In the genomic region with DNA sequence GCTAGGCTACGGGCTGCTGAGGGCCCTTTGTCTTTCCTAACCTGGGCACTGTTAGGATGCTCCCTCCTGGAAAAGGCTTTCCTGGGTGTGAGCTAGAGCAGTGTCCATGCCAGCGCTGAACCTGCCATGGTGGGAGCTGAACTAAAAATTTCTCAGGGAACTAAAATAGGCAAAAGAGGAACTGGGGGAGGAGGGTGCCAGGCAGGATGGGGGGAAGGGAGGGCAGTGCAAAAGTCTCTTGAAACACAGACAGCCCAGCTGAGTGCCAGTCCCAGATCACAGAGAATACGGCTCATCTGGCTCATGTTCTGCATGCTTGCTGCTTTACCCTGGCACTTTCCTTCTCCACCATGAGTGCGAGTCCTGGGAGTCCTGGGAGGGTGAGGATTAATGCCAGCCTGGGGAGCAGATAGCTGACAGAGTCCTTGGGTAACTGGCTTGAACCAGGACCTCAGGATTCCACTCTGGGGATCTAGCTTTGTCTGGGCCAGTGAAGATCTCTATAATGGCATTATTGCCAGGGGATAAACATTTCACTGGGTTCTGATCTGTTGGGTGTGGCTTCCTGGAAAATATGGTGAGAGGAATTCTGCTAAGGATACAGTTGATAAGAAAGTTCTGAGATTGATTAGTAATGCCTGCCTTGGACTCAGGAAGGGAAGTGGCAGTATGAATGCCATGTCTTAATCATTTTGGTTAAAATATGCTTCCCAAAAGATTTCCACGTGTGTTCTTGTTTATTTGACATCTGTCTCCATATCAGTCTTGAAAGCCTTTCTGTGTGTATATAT, we compare ENCODE assay signal across 11 mouse cellular contexts. TPM values are rescaled to one million over a fixed set of nuclear protein-coding genes. Genes with fewer than 3 reads are reported as not detected.
A peak's percentile ranks its signal among the peaks of the same experiment; 100 is the strongest.
DNase-seq lines count a peak whose midpoint lies in the region; TF ChIP-seq lines count a peak whose summit lies in the region.
"Had no signal": no experiment of that assay in that cellular context is flagged by ENCODE, and none has a peak within 500 bp of the region (broad histone marks: within the 10 kb centered on the region; RNA-seq: fewer than 3 reads in every experiment).

No protein-coding gene starts in this region.

- no peak overlapping the region for H3K4me3 ChIP-seq in layer of hippocampus, adult 2 months

- DNase-seq in layer of hippocampus, adult 2 months (ENCODE audit: low spot score in 2 of 2) = no peak
- DNase-seq in layer of hippocampus, postnatal 10 days (ENCODE audit: low spot score in 2 of 2) = no peak
- peak; percentile 56 for DNase-seq in brain, adult 2 months (ENCODE audit: low read depth, low spot score)
- peak; percentile 49 to 53 for DNase-seq in lung, postnatal 4 days
- peak; percentile 77 for DNase-seq in thymus, postnatal 14 days
- DNase-seq in ovary, postnatal 14 days (ENCODE audit: low spot score) = no peak
- DNase-seq in cerebellum, adult 11-12 months = no peak
- DNase-seq in layer of hippocampus, adult 8-10 months (ENCODE audit: low spot score in 2 of 2) = no peak
- DNase-seq: kidney, postnatal 10 days had no signal

- TF ChIP-seq CTCF in layer of hippocampus, adult 2 months (conservative IDR thresholded peaks at IDR 0.05) = no peak

- H3K27ac ChIP-seq in layer of hippocampus, adult 2 months = peak overlapping the region; percentile 39; the same call in 1 of the 2 replicates
- H3K27ac ChIP-seq: liver, embryonic 14.5 days had no signal

RNA-seq across cellular contexts. Expression of a gene that starts 25.1 kb away (rescaled TPM):
- 10 to 100 TPM; 17.6 to 23.2 TPM for total RNA-seq in layer of hippocampus, adult 2 months (2021)
- 10 to 100 TPM; 15.3 TPM for total RNA-seq in layer of hippocampus, postnatal 10 days (2021)
- 10 to 100 TPM; 17.5 to 84.6 (median 50.1) TPM for total RNA-seq in layer of hippocampus, adult 8-10 months (2022)

RNA-seq across cellular contexts. Expression of a gene that starts 27.7 kb away (rescaled TPM):
- not detected for total RNA-seq in layer of hippocampus, adult 2 months (2021)
- 1 to 10 TPM; 3.6 to 3.7 TPM for total RNA-seq in layer of hippocampus, postnatal 10 days (2021)
- under 1 TPM in 2 of 4 experiments, not detected in 2; 0.45 to 0.55 TPM for total RNA-seq in layer of hippocampus, adult 8-10 months (2022)
- total RNA-seq: heart, adult 8-10 months had no signal

Comparison
In these comparisons a context has a peak if more than half of its experiments do, and no peak if none do; other contexts are left out.
1. DNase-seq: peak in brain, adult 2 months (single experiment), lung, postnatal 4 days (2 of 2) and thymus, postnatal 14 days (single experiment); none in layer of hippocampus, adult 2 months (0 of 2), layer of hippocampus, postnatal 10 days (0 of 2), ovary, postnatal 14 days (single experiment), cerebellum, adult 11-12 months (single experiment) and layer of hippocampus, adult 8-10 months (0 of 2).